Mouse (Mus musculus) erythroblast, adult 5-6 weeks (primary cell): ENCODE results near the gene Cbr2. TPM values are rescaled to one million over a fixed set of nuclear protein-coding genes. Genes with fewer than 3 reads are reported as not detected.
"Not testable (repeated sequence)": the region's sequence is repeated elsewhere in the genome, so short reads cannot be mapped to it uniquely, and the experiment has no call there.

Experiments
- ATAC-seq: replicated peaks from 2 replicates; pipeline ENCODE4 v1.8.0; 2016; ENCODE audit warnings: moderate number of reproducible peaks, mild to moderate bottlenecking, moderate TSS enrichment, inconsistent platforms; ENCODE audit not compliant: poor library complexity, low FRiP score, severe bottlenecking
- total RNA-seq, 2 experiments: library from RNA; stranded (forward) in 1 of 2; stranded (reverse) in 1 of 2; fragments of 150-400 nt in 1 of 2; fragments of 200-764, 138-1000 nt in 1 of 2; gene quantifications; 2 replicates each; pipeline versions ENCODE4 v1.2.3 to v1.2.4; 2015 to 2017; ENCODE audit warnings: low replicate concordance in 2 of 2

Cbr2 gene
- 9.0 TPM in 1 of 2 replicates, not detected in the other for total RNA-seq (2015; ENCODE audit: low replicate concordance)
- not detected in 2 replicates for total RNA-seq (2017; ENCODE audit: low replicate concordance)

GRCm38 (mm10) chr11:120731858-120732680 lies at the start of gene Cbr2:
TSS of gene Cbr2 (minus strand) at chr11:120732114.
- ATAC-seq: no peak

- ATAC-seq: not testable (repeated sequence)
These were observed 49.4 kb upstream of the Cbr2 start for GRCm38 (mm10) chr11:120781361-120781760.

- no peak for ATAC-seq
These were observed 48.0 kb upstream of the Cbr2 start for GRCm38 (mm10) chr11:120779876-120780275.

- ATAC-seq: no peak
These were observed 45.2 kb upstream of the Cbr2 start for GRCm38 (mm10) chr11:120777123-120777522.

- ATAC-seq: peak; percentile 91
These were observed 44.0 kb upstream of the Cbr2 start for GRCm38 (mm10) chr11:120775774-120776469.

GRCm38 (mm10) chr11:120773463-120774190 lies 41.7 kb upstream of the Cbr2 start:
- ATAC-seq: no peak

- no peak for ATAC-seq
These were observed 40.8 kb upstream of the Cbr2 start for GRCm38 (mm10) chr11:120772749-120773148.

GRCm38 (mm10) chr11:120768206-120768605 lies 36.3 kb upstream of the Cbr2 start:
- ATAC-seq: no peak

- peak; percentile 16; the same call in 1 of the 2 replicates for ATAC-seq
These were observed 35.1 kb upstream of the Cbr2 start for GRCm38 (mm10) chr11:120767023-120767422.

- 0 out of 2 replicates have a peak, but pooled peaks have one; percentile 30 for ATAC-seq
These were observed 31.4 kb upstream of the Cbr2 start for GRCm38 (mm10) chr11:120763121-120763999.

- ATAC-seq: not testable (repeated sequence)
These were observed 30.7 kb upstream of the Cbr2 start, which contains the start of gene Hmga1b for GRCm38 (mm10) chr11:120762672-120763041. TSS of gene Hmga1b (plus strand) at chr11:120762794.

- ATAC-seq: no peak
These were observed 30.1 kb upstream of the Cbr2 start for GRCm38 (mm10) chr11:120761811-120762671.

- ATAC-seq: no peak
These were observed 28.3 kb upstream of the Cbr2 start for GRCm38 (mm10) chr11:120760236-120760635.

GRCm38 (mm10) chr11:120751606-120752005 lies 19.7 kb upstream of the Cbr2 start:
- ATAC-seq: no peak

GRCm38 (mm10) chr11:120749430-120749829 lies 17.5 kb upstream of the Cbr2 start:
- ATAC-seq: peak; percentile 73; the same call in 1 of the 2 replicates

GRCm38 (mm10) chr11:120747974-120748373 lies 16.1 kb upstream of the Cbr2 start:
- ATAC-seq: no peak

GRCm38 (mm10) chr11:120744121-120744701 lies 12.3 kb upstream of the Cbr2 start:
- no peak for ATAC-seq

GRCm38 (mm10) chr11:120740981-120741380 lies 9.1 kb upstream of the Cbr2 start:
- no peak for ATAC-seq
